Mouse (Mus musculus) kidney, postnatal 0 days (tissue): ENCODE data around the gene Fyb. TPM values are rescaled to one million over a fixed set of nuclear protein-coding genes. Genes with fewer than 3 reads are reported as not detected.

ENCODE experiments used
- ATAC-seq: fragments of 200-750 bp; cut with Nextera tagmentation; replicated peaks from 2 replicates; pipeline ENCODE4 v1.8.0; 2017; ENCODE audit warnings: low read depth, moderate number of reproducible peaks, moderate TSS enrichment, moderate library complexity; ENCODE audit not compliant: low FRiP score
- DNase-seq: peaks from one replicate; pipeline ENCODE4 v3.0.0-alpha.2; 2016; ENCODE audit warnings: low spot score
- H3K27ac ChIP-seq: fragments of 300-500 bp; sonication (generic); 2 replicates; pipeline ENCODE4 v1.5.1; 2014; ENCODE audit warnings: mild to moderate bottlenecking
- H3K27me3 ChIP-seq: fragments of 300-500 bp; sonication (generic); 2 replicates; pipeline ENCODE4 v1.6.1; 2014; ENCODE audit warnings: low read length, mixed read lengths; ENCODE audit not compliant: insufficient read depth
- H3K36me3 ChIP-seq: fragments of 300-500 bp; sonication (generic); 2 replicates; pipeline ENCODE4 v1.6.1; 2014; ENCODE audit warnings: low read length, mixed read lengths; ENCODE audit not compliant: insufficient read depth
- H3K4me1 ChIP-seq: fragments of 300-500 bp; sonication (generic); replicated peaks from 2 replicates; pipeline ENCODE4 v1.6.1; 2014; ENCODE audit warnings: antibody characterized with exemption, low read length, mixed read lengths; ENCODE audit not compliant: insufficient read depth
- H3K4me2 ChIP-seq: fragments of 300-500 bp; sonication (generic); 2 replicates; pipeline ENCODE4 v1.6.1; 2014; ENCODE audit warnings: mild to moderate bottlenecking, low read length, moderate library complexity, mixed read lengths
- H3K4me3 ChIP-seq: fragments of 300-500 bp; sonication (generic); replicated peaks from 2 replicates; pipeline ENCODE4 v1.5.1; 2014; ENCODE audit warnings: low read depth, low read length
- H3K9ac ChIP-seq: fragments of 300-500 bp; sonication (generic); 2 replicates; pipeline ENCODE4 v1.6.1; 2014; ENCODE audit warnings: low read depth, low read length
- H3K9me3 ChIP-seq: fragments of 300-500 bp; sonication (generic); replicated peaks from 2 replicates; pipeline ENCODE4 v1.6.1; 2016; ENCODE audit warnings: low read length, inconsistent platforms, mixed read lengths
- CTCF ChIP-seq: IDR thresholded peaks from 2 replicates; pipeline ENCODE4 v1.5.1; 2016; ENCODE audit warnings: antibody characterized with exemption, low read depth, mild to moderate bottlenecking, moderate library complexity
- WGBS: fragments of 180-500 bp; shearing (Covaris S2); extraction: QIAGEN DNeasy Blood & Tissue Kit; methylation state at CpG from one replicate; pipeline ENCODE4 v1.1.7; 2014; 5-methylcytosine and 5-hydroxymethylcytosine counted together
- polyA plus RNA-seq: library from polyadenylated mRNA; unstranded; fragments of >200 nt; fragmentation: Nextera tagmentation; extraction: Ambion mirVana; gene quantifications from 2 replicates; pipeline ENCODE4 v1.2.1, GENCODE M21; 2015

Gene Fyb
- polyA plus RNA-seq, 1 experiment from 2014 or later = 4.3 TPM

GRCm38 (mm10) chr15:6567993-6568392, 45.3 kb downstream of the Fyb start:
- Histone ChIP-seq H3K9me3 (no peaks in the 10 kb centered on the region), H3K36me3 (no peaks in the 10 kb centered on the region), H3K4me2 (no peak overlapping the region), H3K9ac (no peak overlapping the region), H3K27me3 (no peaks in the 10 kb centered on the region), H3K27ac (no peak overlapping the region), H3K4me3 (no peak overlapping the region), H3K4me1 (no peaks in the 10 kb centered on the region)
- ATAC-seq (no peak), DNase-seq (no peak)
- no peak for TF ChIP-seq CTCF
- 91% methylated on average over 5 of the region's 5 CpGs for WGBS

- ATAC-seq = no peak
- no peak overlapping the region for H3K4me2 ChIP-seq
- H3K27ac ChIP-seq = no peak overlapping the region
- H3K4me1 ChIP-seq = no peaks in the 10 kb centered on the region
- 56% methylated on average over 3 of the region's 3 CpGs for WGBS
- no peaks in the 10 kb centered on the region for H3K36me3 ChIP-seq
- no peak overlapping the region for H3K4me3 ChIP-seq
- H3K27me3 ChIP-seq = no peaks in the 10 kb centered on the region
- no peak for TF ChIP-seq CTCF
- no peak overlapping the region for H3K9ac ChIP-seq
- DNase-seq = peak; percentile 36
- no peaks in the 10 kb centered on the region for H3K9me3 ChIP-seq
These were observed 46.0 kb downstream of the Fyb start for GRCm38 (mm10) chr15:6568605-6569004.

- no peak for TF ChIP-seq CTCF
- no peaks in the 10 kb centered on the region for H3K4me1 ChIP-seq
- no peaks in the 10 kb centered on the region for H3K9me3 ChIP-seq
- H3K36me3 ChIP-seq = no peaks in the 10 kb centered on the region
- 71% methylated on average over 5 of the region's 5 CpGs for WGBS
- no peak overlapping the region for H3K4me3 ChIP-seq
- no peak overlapping the region for H3K9ac ChIP-seq
- no peak overlapping the region for H3K4me2 ChIP-seq
- H3K27me3 ChIP-seq = no peaks in the 10 kb centered on the region
- DNase-seq (no peak), ATAC-seq (no peak)
- H3K27ac ChIP-seq = no peak overlapping the region
These were observed 46.4 kb downstream of the Fyb start for GRCm38 (mm10) chr15:6569074-6569473.

- H3K4me1 ChIP-seq = no peaks in the 10 kb centered on the region
- H3K27me3 ChIP-seq = no peaks in the 10 kb centered on the region
- no peaks in the 10 kb centered on the region for H3K9me3 ChIP-seq
- no peak for TF ChIP-seq CTCF
- 92% methylated on average over 2 of the region's 2 CpGs for WGBS
- H3K9ac ChIP-seq = no peak overlapping the region
- H3K36me3 ChIP-seq = no peaks in the 10 kb centered on the region
- ATAC-seq = no peak
- H3K27ac ChIP-seq = no peak overlapping the region
- no peak overlapping the region for H3K4me3 ChIP-seq
- H3K4me2 ChIP-seq = no peak overlapping the region
- DNase-seq = no peak
These were observed 47.7 kb downstream of the Fyb start for GRCm38 (mm10) chr15:6570164-6570861.

- no peak overlapping the region for H3K9ac ChIP-seq
- WGBS = 9% methylated on average over 7 of the region's 7 CpGs
- peak; percentile 92 for TF ChIP-seq CTCF
These were observed 48.2 kb downstream of the Fyb start for GRCm38 (mm10) chr15:6570876-6571275.

GRCm38 (mm10) chr15:6574283-6574960, 51.8 kb downstream of the Fyb start:
- H3K4me2 ChIP-seq = no peak overlapping the region
- 42% methylated on average over 5 of the region's 5 CpGs for whole genome bisulfite sequencing
- H3K27me3 ChIP-seq = no peaks in the 10 kb centered on the region
- no peak for ATAC-seq
- no peaks in the 10 kb centered on the region for H3K36me3 ChIP-seq
- no peak overlapping the region for H3K27ac ChIP-seq
- H3K4me3 ChIP-seq = no peak overlapping the region
- H3K9ac ChIP-seq = no peak overlapping the region
- no peaks in the 10 kb centered on the region for H3K9me3 ChIP-seq
- no peak for TF ChIP-seq CTCF
- no peak for DNase-seq
- no peaks in the 10 kb centered on the region for H3K4me1 ChIP-seq

More at GRCm38 (mm10) chr15:6570876-6571275, 48.2 kb downstream of the Fyb start:
- 0 out of 2 replicates have a peak, but pooled peaks have one; percentile 33 for ATAC-seq
- H3K4me3 ChIP-seq = no peak overlapping the region
- no peaks in the 10 kb centered on the region for H3K27me3 ChIP-seq
- no peaks in the 10 kb centered on the region for H3K9me3 ChIP-seq
- H3K4me1 ChIP-seq = no peaks in the 10 kb centered on the region
- H3K27ac ChIP-seq = no peak overlapping the region
- peak; percentile 89 for DNase-seq
- H3K4me2 ChIP-seq = no peak overlapping the region
- no peaks in the 10 kb centered on the region for H3K36me3 ChIP-seq
